Mouse (Mus musculus) neutrophil, adult 65 days (primary cell): Measurements from ENCODE around the gene Olfr641. TPM values are rescaled to one million over a fixed set of nuclear protein-coding genes. Genes with fewer than 3 reads are reported as not detected.

Experiments
- total RNA-seq: library from RNA; stranded (reverse); gene quantifications from 2 replicates; pipeline ENCODE4 v1.2.4, GENCODE M21; 2023

Olfr641 gene
- total RNA-seq, result not detected in 2 replicates

DNA sequence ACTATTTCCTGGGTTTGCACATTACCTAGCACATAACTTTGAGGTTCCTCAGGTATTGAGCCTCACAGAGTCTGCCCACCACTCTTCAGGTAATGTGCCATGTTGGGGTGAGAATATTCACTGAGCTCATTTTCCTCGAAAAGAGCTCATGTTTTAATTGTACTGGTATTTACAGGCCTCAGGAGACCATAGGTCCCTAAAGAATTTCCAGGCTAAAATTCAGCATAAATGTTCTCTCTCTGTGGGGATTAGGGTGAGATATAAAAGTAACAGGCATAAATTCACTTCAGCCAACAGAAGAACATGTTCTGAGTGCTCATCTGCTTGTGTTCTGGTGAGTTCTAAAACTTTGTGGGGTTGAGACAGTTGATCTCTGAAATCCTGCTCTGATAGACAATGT is at the start of gene Olfr641:
Gene Olfr641, plus strand, starts transcription at position 301 of the 400 bp plus-strand sequence.

DNA sequence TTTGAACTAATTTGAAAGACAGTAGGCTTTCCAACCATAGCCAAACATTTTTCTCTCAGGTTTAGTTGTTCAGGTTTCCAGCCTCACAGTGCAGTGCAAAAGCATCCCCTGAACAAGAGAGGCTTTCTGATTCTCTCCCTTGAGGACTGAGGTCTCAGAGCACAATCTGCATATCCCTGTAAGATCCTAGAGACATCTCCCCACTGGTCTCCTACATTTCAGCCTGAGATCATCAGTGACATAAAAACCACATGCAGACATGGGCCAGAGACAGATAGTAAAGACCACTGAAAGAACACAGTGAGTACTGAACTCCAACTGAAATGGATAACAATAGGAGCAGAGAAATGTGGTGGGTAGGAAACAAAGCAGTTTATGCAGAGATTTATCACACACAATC is 36.8 kb upstream of the Olfr641 start, which contains the start of gene Olfr638:
Gene Olfr638, plus strand, starts transcription at position 301 of the 400 bp plus-strand sequence.

DNA sequence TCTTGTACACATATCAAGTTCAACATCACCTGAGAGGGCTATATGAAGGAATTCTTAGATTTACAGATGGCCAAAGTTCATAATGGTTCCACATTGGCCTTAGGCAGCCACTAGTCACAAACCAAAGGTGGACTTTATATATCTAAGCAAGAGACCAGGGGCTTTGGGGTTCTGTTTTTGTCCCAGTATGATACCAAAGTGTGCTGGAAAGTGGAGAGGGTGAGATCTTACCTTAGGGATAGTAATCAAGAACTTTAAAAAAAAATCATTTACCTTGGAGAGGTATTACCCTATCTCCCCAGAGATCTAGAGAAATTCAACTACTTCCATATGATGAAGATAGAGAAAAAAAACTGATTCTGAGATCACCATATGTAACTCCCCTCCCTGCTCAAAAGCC is 18.0 kb upstream of the Olfr641 start, which contains the start of gene Olfr639:
Gene Olfr639, minus strand, starts transcription at position 101 of the 400 bp plus-strand sequence.

DNA sequence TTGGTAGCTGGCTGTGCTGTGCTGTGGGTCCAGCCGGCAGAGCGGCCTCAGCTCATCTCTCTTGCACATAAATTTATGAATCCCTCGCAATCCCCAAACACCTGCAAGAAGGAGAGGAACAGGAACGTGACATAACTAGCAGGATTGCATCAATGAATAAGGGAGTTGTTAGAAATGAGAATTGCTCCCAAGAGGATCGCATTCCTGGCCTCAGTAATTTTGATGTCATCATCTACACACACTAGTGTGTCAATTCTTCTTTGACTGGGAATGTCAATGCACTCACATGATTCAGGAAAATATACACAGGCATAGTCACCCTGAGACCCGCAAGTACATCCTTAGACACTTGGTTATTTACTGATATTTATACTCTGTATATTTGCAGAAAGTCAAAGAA is 9.8 kb upstream of the Olfr641 start, which contains the start of gene Olfr640:
Gene Olfr640, minus strand, starts transcription at position 101 of the 400 bp plus-strand sequence.

DNA sequence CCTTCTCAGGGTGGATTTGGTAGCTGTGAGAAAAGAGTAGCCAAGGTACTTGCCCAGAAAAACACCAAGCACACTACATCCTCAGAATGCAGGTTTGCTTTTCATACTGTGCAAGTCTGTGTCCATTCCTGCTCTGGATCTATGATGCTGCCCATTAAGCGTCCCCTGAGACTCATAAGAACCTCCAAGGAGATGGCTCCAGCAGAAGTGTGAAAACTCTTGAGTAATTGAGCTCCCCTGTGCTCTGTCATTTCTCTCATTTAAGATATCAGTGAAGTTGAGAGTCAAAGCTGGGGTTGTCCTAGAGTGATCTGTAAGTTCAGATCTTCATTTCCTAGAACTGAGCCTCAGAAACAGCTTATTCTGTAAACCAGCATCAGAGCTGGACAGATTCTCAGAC is 17.3 kb downstream of the Olfr641 start, which contains the start of gene Olfr642:
Gene Olfr642, minus strand, starts transcription at position 101 of the 400 bp plus-strand sequence.

DNA sequence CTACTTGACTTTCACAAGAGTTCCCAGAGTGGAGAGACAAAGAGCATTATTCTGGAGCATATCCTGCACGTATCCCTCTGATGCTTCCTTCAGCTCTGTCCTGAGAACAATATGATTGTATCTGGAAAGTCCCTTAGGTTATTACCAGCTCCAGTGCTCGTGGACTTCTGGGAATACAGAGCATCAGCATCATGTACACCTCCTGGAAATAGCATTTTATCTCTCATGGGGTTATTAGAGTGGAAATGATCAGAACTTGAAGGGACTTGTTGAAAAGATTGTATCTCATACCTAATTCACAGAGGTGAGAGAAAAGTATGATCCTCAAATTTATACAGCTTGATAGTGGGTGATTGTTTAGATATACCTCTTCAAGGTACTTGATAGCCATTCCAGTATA is 26.1 kb downstream of the Olfr641 start, which contains the start of gene 4930516K23Rik:
Gene 4930516K23Rik, minus strand, starts transcription at position 101 of the 400 bp plus-strand sequence.

DNA sequence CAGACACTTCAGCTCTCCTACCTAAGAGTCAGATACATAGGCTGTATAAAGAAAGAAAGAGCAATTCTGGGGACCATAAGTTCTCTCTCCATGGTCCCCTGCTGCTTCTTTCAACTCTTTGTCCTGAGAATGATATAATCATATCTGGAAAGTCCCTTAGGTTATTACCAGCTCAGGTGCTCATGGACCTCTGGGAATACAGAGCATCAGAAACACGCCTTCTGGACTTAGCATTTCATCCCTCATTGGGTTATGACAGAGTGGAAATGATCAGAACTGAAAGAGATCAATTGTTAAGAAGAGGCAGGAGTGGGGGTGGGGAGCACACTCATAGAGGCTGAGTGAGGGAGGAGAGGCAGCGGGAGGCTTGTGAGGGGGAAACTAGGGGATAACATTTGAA is 36.5 kb downstream of the Olfr641 start, which contains the start of gene Olfr644:
Gene Olfr644, minus strand, starts transcription at position 101 of the 400 bp plus-strand sequence.

DNA sequence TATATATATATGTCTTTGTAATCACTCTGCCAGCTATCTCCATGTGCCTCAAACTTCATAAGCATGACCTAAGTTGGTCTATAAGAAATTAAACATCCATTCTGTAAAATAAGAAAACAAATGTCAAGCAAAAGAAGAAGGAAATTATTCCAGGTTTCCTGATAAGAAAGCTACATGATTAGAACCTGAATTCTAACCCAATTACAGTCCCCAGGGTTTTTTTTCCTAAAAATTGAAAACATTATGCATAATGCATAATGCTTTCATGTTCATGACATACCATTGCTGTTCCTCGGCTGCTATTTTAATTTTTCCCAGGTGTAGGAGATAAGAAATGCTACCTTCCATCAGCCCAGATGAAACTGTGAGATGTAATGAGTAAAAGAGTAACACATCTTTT is 50.1 kb downstream of the Olfr641 start, which contains the start of gene Olfr645:
Gene Olfr645, minus strand, starts transcription at position 101 of the 400 bp plus-strand sequence.

Other genes starting within 250 kb of the Olfr641 start
- gene Olfr67, start 243.6 kb upstream of the Olfr641 start, total RNA-seq, result not detected in 2 replicates
- 16.2 and 21.8 TPM in 2 replicates for gene Hbb-bt, start 221.4 kb upstream of the Olfr641 start, total RNA-seq
- gene Hbb-bs, start 207.3 kb upstream of the Olfr641 start, total RNA-seq, result 59.0 and 111 TPM in 2 replicates
- gene Hbb-bh2, start 194.9 kb upstream of the Olfr641 start, total RNA-seq, result not detected in 2 replicates
- gene Hbb-bh1, start 192.3 kb upstream of the Olfr641 start, total RNA-seq, result not detected in 2 replicates
- gene Hbb-y, start 182.2 kb upstream of the Olfr641 start, total RNA-seq, result not detected in 2 replicates
- not detected in 2 replicates for gene Olfr66, start 149.2 kb upstream of the Olfr641 start, total RNA-seq
- gene Olfr64, start 141.0 kb upstream of the Olfr641 start, total RNA-seq, result not detected in 2 replicates
- gene Olfr65, start 132.0 kb upstream of the Olfr641 start, total RNA-seq, result not detected in 2 replicates
- gene Olfr631, start 106.6 kb upstream of the Olfr641 start, total RNA-seq, result not detected in 2 replicates
- not detected in 2 replicates for gene Olfr632, start 101.1 kb upstream of the Olfr641 start, total RNA-seq
- gene Olfr633, start 91.0 kb upstream of the Olfr641 start, total RNA-seq, result not detected in 2 replicates
- gene Olfr635, start 64.3 kb upstream of the Olfr641 start, total RNA-seq, result not detected in 2 replicates
- not detected in 2 replicates for gene Olfr638, start 36.7 kb upstream of the Olfr641 start, total RNA-seq
- 0.07 and 0.09 TPM in 2 replicates for gene Olfr639, start 18.1 kb upstream of the Olfr641 start, total RNA-seq
- not detected in 2 replicates for gene Olfr640, start 9.9 kb upstream of the Olfr641 start, total RNA-seq
- not detected in 2 replicates for gene Olfr642, start 17.2 kb downstream of the Olfr641 start, total RNA-seq
- gene 4930516K23Rik, start 26.0 kb downstream of the Olfr641 start, total RNA-seq, result not detected in 2 replicates
- not detected in 2 replicates for gene Olfr644, start 36.4 kb downstream of the Olfr641 start, total RNA-seq
- gene Olfr645, start 50.0 kb downstream of the Olfr641 start, total RNA-seq, result not detected in 2 replicates
- gene Olfr646, start 69.4 kb downstream of the Olfr641 start, total RNA-seq, result 0.11 TPM in 1 of 2 replicates, not detected in the other
- gene Ubqln5, start 94.4 kb downstream of the Olfr641 start, total RNA-seq, result not detected in 2 replicates
- gene Olfr643, start 102.0 kb downstream of the Olfr641 start, total RNA-seq, result not detected in 2 replicates
- not detected in 2 replicates for gene Ubqln3, start 107.8 kb downstream of the Olfr641 start, total RNA-seq
- not detected in 2 replicates for gene Ubqlnl, start 115.1 kb downstream of the Olfr641 start, total RNA-seq
- gene Olfm5, start 129.4 kb downstream of the Olfr641 start, total RNA-seq, result not detected in 2 replicates
- 0.18 TPM in 1 of 2 replicates, not detected in the other for gene Olfr648, start 147.9 kb downstream of the Olfr641 start, total RNA-seq
- not detected in 2 replicates for gene Olfr649, start 160.5 kb downstream of the Olfr641 start, total RNA-seq
- gene Trim6, start 183.3 kb downstream of the Olfr641 start, total RNA-seq, result 1.9 and 6.6 TPM in 2 replicates
- 13.1 and 16.5 TPM in 2 replicates for gene Trim34a, start 209.0 kb downstream of the Olfr641 start, total RNA-seq